ENCODE assay signal across 11 mouse cellular contexts in genomic region chr7:79606766-79607165, GRCm38 (mm10). TPM values are rescaled to one million over a fixed set of nuclear protein-coding genes. Genes with fewer than 3 reads are reported as not detected.
DNase-seq lines count a peak whose midpoint lies in the region; ATAC-seq and TF ChIP-seq lines count a peak whose summit lies in the region.
"Had no signal": no experiment of that assay in that cellular context is flagged by ENCODE, and none has a peak within 500 bp of the region (broad histone marks: within the 10 kb centered on the region; RNA-seq: fewer than 3 reads in every experiment).

No protein-coding gene starts in this region.

- no peaks in the 10 kb centered on the region for H3K9me3 ChIP-seq in MEL (replicated peaks; ENCODE audit: insufficient read depth, low read length)
- no peaks in the 10 kb centered on the region for H3K9me3 ChIP-seq in hindbrain, embryonic 10.5 days
- H3K9me3 ChIP-seq: heart, embryonic 15.5 days had no signal

- no peaks in the 10 kb centered on the region for H3K36me3 ChIP-seq in MEL (ENCODE audit: control insufficient read depth in 1 of 2, insufficient read depth in 2 of 2, low read length in 2 of 2)
- no peaks in the 10 kb centered on the region for H3K36me3 ChIP-seq in hindbrain, embryonic 10.5 days
- H3K36me3 ChIP-seq: heart, embryonic 15.5 days had no signal

- no peak overlapping the region for H3K27ac ChIP-seq in MEL (ENCODE audit: control insufficient read depth, low read depth, low read length)
- H3K27ac ChIP-seq in hindbrain, embryonic 10.5 days: no peak overlapping the region
- H3K27ac ChIP-seq: heart, embryonic 15.5 days; liver, embryonic 14.5 days had no signal

- no peak for TF ChIP-seq CTCF in MEL (IDR thresholded peaks at IDR 0.05 in 2 of 3, conservative IDR thresholded peaks at IDR 0.05 in 1 of 3; ENCODE audit: control insufficient read depth in 1 of 3, insufficient read depth in 1 of 3, low read depth in 2 of 3, low read length in 3 of 3, poor library complexity in 1 of 3, severe bottlenecking in 1 of 3)

- H3K9ac ChIP-seq in MEL (ENCODE audit: control insufficient read depth, low read depth, low read length, poor library complexity, severe bottlenecking): no peak overlapping the region
- H3K9ac ChIP-seq: liver, embryonic 14.5 days had no signal

- TF ChIP-seq EP300 in MEL (IDR thresholded peaks at IDR 0.05; ENCODE audit: low read depth in 1 of 2, low read length in 2 of 2): no peak

- 40% methylated on average over 3 of the region's 3 CpGs for WGBS in hindbrain, embryonic 10.5 days

- H3K79me2 ChIP-seq in MEL (ENCODE audit: control insufficient read depth, insufficient read depth, low read length, poor library complexity): no peaks in the 10 kb centered on the region

- ATAC-seq in common myeloid progenitor, adult 5-6 weeks (replicated peaks; ENCODE audit: low read depth, poor library complexity, severe bottlenecking): peak; percentile 75
- peak; percentile 71 for ATAC-seq in megakaryocyte progenitor cell, adult 5-6 weeks (replicated peaks; ENCODE audit: poor library complexity)

- H3K4me1 ChIP-seq in MEL (ENCODE audit: control insufficient read depth in 1 of 2, insufficient read depth in 2 of 2, low read length in 2 of 2): peaks cover 0 to 4% of the 10 kb centered on the region in 2 experiments; a peak in 2 of 4 replicates
- peaks cover 22% of the 10 kb centered on the region for H3K4me1 ChIP-seq in hindbrain, embryonic 10.5 days (replicated peaks)

- peaks cover 0 to 5% of the 10 kb centered on the region in 2 experiments; a peak in 2 of 4 replicates for H3K27me3 ChIP-seq in MEL (ENCODE audit: control insufficient read depth in 1 of 2, insufficient read depth in 2 of 2, low read length in 2 of 2)
- peaks cover 95% of the 10 kb centered on the region for H3K27me3 ChIP-seq in hindbrain, embryonic 10.5 days (ENCODE audit: insufficient read depth, poor library complexity, severe bottlenecking)

- no peak for TF ChIP-seq POLR2A in MEL (IDR thresholded peaks at IDR 0.05; ENCODE audit: control insufficient read depth in 1 of 2, insufficient read depth in 1 of 2, low read depth in 1 of 2, low read length in 2 of 2, poor library complexity in 1 of 2)

- DNase-seq in MEL (ENCODE audit: low read depth, low spot score): peak; percentile 57
- no peak for DNase-seq in hindbrain, embryonic 10.5 days (ENCODE audit: low spot score)
- no peak for DNase-seq in gastrocnemius, postnatal 25 days
- DNase-seq in right cerebral cortex, postnatal 4 days: no peak
- no peak for DNase-seq in cerebellum, adult 11-12 months
- DNase-seq: cerebellum, adult 9-10 months had no signal

- no peak overlapping the region for H3K4me3 ChIP-seq in MEL (ENCODE audit: control insufficient read depth in 1 of 2, insufficient read depth in 1 of 2, low read depth in 2 of 2, low read length in 2 of 2)
- peak overlapping the region; percentile 49 for H3K4me3 ChIP-seq in hindbrain, embryonic 10.5 days

- no peak for TF ChIP-seq RAD21 in MEL (IDR thresholded peaks at IDR 0.05; ENCODE audit: low read depth, low read length)

TF ChIP-seq in MEL, 35 proteins besides CTCF, POLR2A, EP300 and RAD21:
- TF ChIP-seq ETS1 (IDR thresholded peaks at IDR 0.05; ENCODE audit: low read depth, low read length): no peak
- TF ChIP-seq MAFK (IDR thresholded peaks at IDR 0.05; ENCODE audit: borderline replicate concordance, low read depth, low read length): no peak
- no peak for TF ChIP-seq SMC3 (IDR thresholded peaks at IDR 0.05; ENCODE audit: low read depth, low read length)
- TF ChIP-seq CHD1 (IDR thresholded peaks at IDR 0.05; ENCODE audit: low read depth, low read length): no peak
- no peak for TF ChIP-seq TAL1 (IDR thresholded peaks at IDR 0.05; ENCODE audit: low read length)
- TF ChIP-seq ZC3H11A (IDR thresholded peaks at IDR 0.05; ENCODE audit: low read depth, low read length): no peak
- TF ChIP-seq E2F4 (IDR thresholded peaks at IDR 0.05; ENCODE audit: borderline replicate concordance, low read depth, low read length): no peak
- no peak for TF ChIP-seq MXI1 (IDR thresholded peaks at IDR 0.05; ENCODE audit: low read depth, low read length)
- no peak for TF ChIP-seq HCFC1 (IDR thresholded peaks at IDR 0.05; ENCODE audit: low read depth, low read length)
- TF ChIP-seq UBTF (IDR thresholded peaks at IDR 0.05; ENCODE audit: borderline replicate concordance, insufficient read depth, low read depth, low read length): no peak
- no peak for TF ChIP-seq MYB (IDR thresholded peaks at IDR 0.05; ENCODE audit: low read depth, low read length)
- TF ChIP-seq USF2 (IDR thresholded peaks at IDR 0.05; ENCODE audit: borderline replicate concordance in 1 of 2, insufficient read depth in 1 of 2, low read depth in 1 of 2, low read length in 2 of 2): no peak
- TF ChIP-seq MEF2A (IDR thresholded peaks at IDR 0.05; ENCODE audit: extremely low read depth, insufficient replicate concordance, low read depth, low read length, poor library complexity, severe bottlenecking): no peak
- no peak for TF ChIP-seq RCOR1 (IDR thresholded peaks at IDR 0.05; ENCODE audit: low read depth, low read length)
- TF ChIP-seq MAZ (IDR thresholded peaks at IDR 0.05; ENCODE audit: low read depth, low read length): no peak
- no peak for TF ChIP-seq TBP (IDR thresholded peaks at IDR 0.05; ENCODE audit: low read depth, low read length)
- TF ChIP-seq ELF1 (IDR thresholded peaks at IDR 0.05; ENCODE audit: low read depth, low read length): no peak

RNA-seq across cellular contexts. Expression of gene Rhcg, which starts 10.7 kb away (rescaled TPM):
- not detected in 2 replicates for total RNA-seq in MEL (2012; rRNA removed)
- polyA plus RNA-seq in MEL (2012; ENCODE audit: insufficient read depth in 1 of 2, insufficient read length in 2 of 2, low read depth in 1 of 2, low replicate concordance in 2 of 2, missing spikeins in 1 of 2): not detected
- total RNA-seq in common myeloid progenitor, adult 5-6 weeks (2017): not detected in 2 replicates
- 0.12 and 0.67 TPM in 2 replicates for polyA plus RNA-seq in hindbrain, embryonic 10.5 days (2016; fragmentation: Nextera tagmentation; extraction: Ambion mirVana)
- 0.29 and 1.9 TPM in 2 replicates for total RNA-seq in megakaryocyte progenitor cell, adult 5-6 weeks (2015)
- total RNA-seq in megakaryocyte progenitor cell, adult 5-6 weeks (2017): 0.17 and 2.0 TPM in 2 replicates
- total RNA-seq in gastrocnemius, postnatal 25 days (2021): not detected
- polyA plus RNA-seq: heart, embryonic 15.5 days; small intestine, adult 2 months had no signal

RNA-seq across cellular contexts. Expression of gene Ticrr, which starts 53.2 kb away (rescaled TPM):
- 10.6 and 12.9 TPM in 2 replicates for total RNA-seq in MEL (2012; rRNA removed)
- polyA plus RNA-seq in MEL (2012; ENCODE audit: insufficient read depth in 1 of 2, insufficient read length in 2 of 2, low read depth in 1 of 2, low replicate concordance in 2 of 2, missing spikeins in 1 of 2): 10 to 100 TPM; 23.8 to 55.6 TPM
- total RNA-seq in common myeloid progenitor, adult 5-6 weeks (2017): 16.7 and 34.7 TPM in 2 replicates
- 16.1 and 16.5 TPM in 2 replicates for polyA plus RNA-seq in hindbrain, embryonic 10.5 days (2016; fragmentation: Nextera tagmentation; extraction: Ambion mirVana)
- 32.2 and 41.3 TPM in 2 replicates for total RNA-seq in megakaryocyte progenitor cell, adult 5-6 weeks (2015)
- total RNA-seq in megakaryocyte progenitor cell, adult 5-6 weeks (2017): 16.9 and 19.4 TPM in 2 replicates
- total RNA-seq in gastrocnemius, postnatal 25 days (2021): under 1 TPM; 0.05 to 0.13 TPM

Comparison
In these comparisons a context has a peak if more than half of its experiments do, and no peak if none do; other contexts are left out.
1. RNA of gene Ticrr, which starts 53.2 kb away (total RNA-seq): 16.7 to 34.7 TPM in common myeloid progenitor, adult 5-6 weeks, 16.9 to 41.3 TPM in megakaryocyte progenitor cell, adult 5-6 weeks and 10.6 to 12.9 TPM in MEL; 0.05 to 0.13 TPM in gastrocnemius, postnatal 25 days; every median in the first group is over 10 times any median in the second.